Comparison of ENCODE assay signal across 12 mouse cellular contexts in the genomic region with DNA sequence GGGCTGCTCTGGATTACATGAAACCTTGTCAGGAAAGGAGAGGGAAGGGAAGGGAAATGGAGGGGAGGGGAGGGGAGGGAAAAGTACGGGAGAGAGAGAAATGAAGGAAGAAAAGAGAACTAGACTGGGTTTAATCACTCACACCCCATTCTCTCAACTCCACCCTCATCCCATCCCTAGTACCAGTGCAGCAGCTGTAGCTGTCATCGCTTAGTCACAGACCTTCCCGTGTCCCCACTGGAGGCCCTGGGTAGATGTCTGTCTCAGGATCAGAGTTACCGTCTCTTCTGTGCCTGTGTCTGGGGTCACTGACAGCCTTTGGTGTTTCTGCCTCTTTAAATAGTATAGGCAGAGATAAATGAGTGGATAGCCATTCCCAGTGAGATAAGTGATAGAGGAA. TPM values are rescaled to one million over a fixed set of nuclear protein-coding genes. Genes with fewer than 3 reads are reported as not detected.
"Had no signal": no experiment of that assay in that cellular context is flagged by ENCODE, and none has a peak within 500 bp of the region (broad histone marks: within the 10 kb centered on the region; RNA-seq: fewer than 3 reads in every experiment).

No protein-coding gene starts in this region.

- H3K9me3 ChIP-seq: limb, embryonic 15.5 days; liver, embryonic 12.5 days; midbrain, embryonic 12.5 days had no signal

- H3K27me3 ChIP-seq: limb, embryonic 15.5 days; midbrain, embryonic 12.5 days had no signal

- H3K4me2 ChIP-seq: limb, embryonic 15.5 days; liver, embryonic 12.5 days; midbrain, embryonic 12.5 days had no signal

- H3K9ac ChIP-seq: limb, embryonic 15.5 days; liver, embryonic 12.5 days; midbrain, embryonic 12.5 days had no signal

- DNase-seq: kidney, postnatal 25 days; layer of hippocampus, adult 9-11 months; layer of hippocampus, postnatal 36 days; right cerebral cortex, adult 18-20 months; right cerebral cortex, postnatal 25 days; thymus, postnatal 36 days had no signal

- H3K4me1 ChIP-seq: limb, embryonic 15.5 days; liver, embryonic 12.5 days; midbrain, embryonic 12.5 days had no signal

- ATAC-seq: liver, embryonic 12.5 days; midbrain, embryonic 16.5 days had no signal

- H3K27ac ChIP-seq: limb, embryonic 15.5 days; liver, embryonic 12.5 days; midbrain, embryonic 12.5 days had no signal

- H3K4me3 ChIP-seq: limb, embryonic 15.5 days; liver, embryonic 12.5 days; midbrain, embryonic 12.5 days had no signal

RNA-seq across cellular contexts. Expression of gene Speg, which starts 33.1 kb away (rescaled TPM):
- total RNA-seq: megakaryocyte-erythroid progenitor cell, adult 5-6 weeks had no signal

RNA-seq across cellular contexts. Expression of gene Asic4, which starts 42.0 kb away (rescaled TPM):
- total RNA-seq: megakaryocyte-erythroid progenitor cell, adult 5-6 weeks had no signal
- polyA plus RNA-seq: thymus, postnatal 0 days had no signal

RNA-seq across cellular contexts. Expression of gene Des, which starts 48.1 kb away (rescaled TPM):
- total RNA-seq: megakaryocyte-erythroid progenitor cell, adult 5-6 weeks had no signal
